Mouse (Mus musculus) retina, postnatal 7 days (tissue): ENCODE results near the gene 1700037H04Rik.
A peak's percentile ranks its signal among the peaks of the same experiment; 100 is the strongest.

Experiments
- DNase-seq: peaks from one replicate; pipeline ENCODE4 v3.0.0-alpha.2; 2012; ENCODE audit warnings: low read depth, low spot score

Gene 1700037H04Rik

GRCm38 (mm10) chr2:131179246-131179886 lies 19.5 kb upstream of the 1700037H04Rik start:
- no peak for DNase-seq

DNA sequence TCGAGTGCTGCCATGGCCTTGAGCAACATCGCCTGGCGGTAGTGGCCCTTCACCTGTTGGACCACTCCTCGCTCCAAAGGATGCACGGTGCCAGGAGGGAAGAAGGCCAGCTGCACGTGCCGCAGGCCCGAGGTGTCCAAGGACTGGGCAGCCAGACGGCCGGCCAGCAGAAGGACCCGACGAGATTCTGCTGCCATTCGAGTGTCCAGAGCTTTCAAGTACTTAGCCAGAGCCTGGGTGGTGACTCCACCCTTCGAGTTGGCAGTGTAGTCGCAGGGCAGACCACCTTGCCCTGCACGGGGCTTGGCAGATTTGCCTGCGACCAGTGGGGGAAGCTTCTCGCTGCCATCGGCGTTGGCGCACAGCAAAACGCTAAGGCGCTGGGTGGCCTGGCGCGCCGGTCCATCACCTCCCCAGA lies 19.0 kb upstream of the 1700037H04Rik start:
- no peak for DNase-seq

DNA sequence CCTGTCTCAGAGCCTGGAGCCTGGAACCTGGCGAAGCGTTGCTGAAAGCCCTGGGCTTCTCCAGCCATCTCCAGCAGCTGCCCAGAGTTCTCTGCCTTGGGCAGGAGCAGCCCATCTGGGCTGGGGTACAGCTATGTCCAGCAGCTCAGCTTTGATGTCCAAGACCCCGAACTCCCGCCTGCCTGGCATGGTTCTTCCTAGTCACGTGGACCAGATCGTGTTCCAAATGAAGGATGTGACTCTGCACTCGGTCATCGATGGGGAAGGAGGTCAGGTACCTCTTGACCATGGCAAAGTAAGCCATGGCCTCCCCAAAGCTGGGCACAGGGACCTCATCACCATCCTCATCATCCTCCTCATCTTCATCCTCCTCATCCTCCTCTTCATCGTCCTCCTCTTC lies 18.1 kb upstream of the 1700037H04Rik start:
- DNase-seq: no peak

DNA sequence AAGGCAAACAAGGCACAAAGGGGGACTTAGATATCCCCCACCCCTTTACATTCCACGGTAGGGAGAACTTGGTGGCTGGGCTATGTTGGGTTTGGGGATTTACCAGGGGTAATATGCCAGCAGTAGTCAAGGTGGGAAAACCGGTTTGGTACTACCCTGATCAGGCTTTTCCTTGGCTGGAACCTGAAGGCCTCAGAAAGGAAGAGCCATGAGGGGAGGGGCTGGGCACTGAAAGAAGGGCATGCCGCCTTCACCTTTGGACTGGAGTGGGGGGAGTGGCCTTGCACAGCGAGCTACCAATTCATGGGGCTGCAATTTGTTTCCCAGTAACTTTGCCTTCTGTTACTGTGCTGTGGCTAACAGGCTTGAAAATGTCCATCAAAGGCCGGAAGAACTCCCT lies 16.6 kb upstream of the 1700037H04Rik start:
- no peak for DNase-seq

DNA sequence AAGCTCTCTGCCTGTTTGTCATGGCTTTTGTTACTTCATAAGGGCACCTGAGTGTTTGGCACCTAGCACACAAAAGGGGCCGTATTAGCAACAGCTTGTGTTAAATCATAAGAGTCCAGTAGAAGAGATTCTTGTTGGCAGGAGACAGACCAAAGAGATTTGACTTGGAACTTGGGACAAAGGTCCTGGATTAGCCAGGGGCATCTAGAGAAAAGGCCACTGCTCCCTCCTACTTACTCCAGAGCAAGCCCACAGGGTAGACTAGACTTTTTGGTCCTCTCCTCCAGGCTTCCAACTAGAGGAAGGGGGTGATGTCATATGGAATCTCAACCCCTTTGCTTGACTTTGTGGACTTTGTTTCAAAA lies 16.0 kb upstream of the 1700037H04Rik start:
- no peak for DNase-seq

DNA sequence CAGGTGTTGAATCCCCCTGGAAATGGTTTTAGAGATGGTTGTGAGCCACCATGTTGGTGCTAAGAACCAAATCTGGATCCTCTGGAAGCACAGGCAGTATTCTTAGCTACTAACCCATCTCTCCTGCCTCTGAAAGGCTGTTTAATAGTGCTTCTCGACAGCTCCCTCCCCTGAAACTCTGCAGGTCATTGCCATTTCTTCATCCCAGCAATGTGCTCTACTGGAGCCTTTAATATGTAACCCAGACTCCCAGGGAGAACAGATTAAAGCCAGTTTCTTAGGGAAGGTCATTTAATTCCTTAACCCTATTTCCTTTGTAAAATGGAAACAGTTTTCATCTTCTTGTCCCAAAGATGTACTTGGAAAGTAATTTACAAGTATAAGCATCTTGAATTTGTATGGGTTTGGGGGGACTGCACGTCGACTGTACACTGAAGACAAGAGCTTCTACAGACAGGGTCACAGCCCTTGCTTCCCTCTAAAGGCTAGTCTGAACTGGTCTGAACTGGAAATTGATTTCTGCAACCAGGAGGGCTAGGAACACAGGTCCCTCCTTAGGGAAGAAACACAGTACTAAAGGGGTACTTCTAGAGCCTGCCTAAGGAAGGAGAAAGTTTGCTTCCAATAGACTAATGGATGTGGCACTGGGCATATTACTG lies 15.5 kb upstream of the 1700037H04Rik start:
- DNase-seq: no peak

DNA sequence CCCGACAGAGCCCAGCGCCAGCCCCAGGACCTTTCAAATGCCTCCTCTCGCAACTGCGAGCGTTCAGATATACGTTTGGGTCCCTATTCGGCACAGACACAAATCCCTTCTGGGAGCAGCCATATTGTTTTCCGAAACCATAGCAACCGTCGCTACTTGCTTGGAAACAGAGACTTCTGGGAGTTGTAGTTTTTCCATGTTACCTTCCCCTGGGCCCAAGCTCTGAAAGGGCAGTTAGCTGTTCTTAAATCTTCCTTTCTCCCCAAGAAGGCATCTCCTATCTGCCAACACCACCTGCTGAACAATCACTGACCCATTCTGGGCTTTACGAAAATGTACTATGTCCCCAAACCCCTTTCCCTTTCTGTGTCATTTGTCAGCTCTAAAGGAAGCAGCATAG lies 14.8 kb upstream of the 1700037H04Rik start:
- DNase-seq: peak; percentile 75

DNA sequence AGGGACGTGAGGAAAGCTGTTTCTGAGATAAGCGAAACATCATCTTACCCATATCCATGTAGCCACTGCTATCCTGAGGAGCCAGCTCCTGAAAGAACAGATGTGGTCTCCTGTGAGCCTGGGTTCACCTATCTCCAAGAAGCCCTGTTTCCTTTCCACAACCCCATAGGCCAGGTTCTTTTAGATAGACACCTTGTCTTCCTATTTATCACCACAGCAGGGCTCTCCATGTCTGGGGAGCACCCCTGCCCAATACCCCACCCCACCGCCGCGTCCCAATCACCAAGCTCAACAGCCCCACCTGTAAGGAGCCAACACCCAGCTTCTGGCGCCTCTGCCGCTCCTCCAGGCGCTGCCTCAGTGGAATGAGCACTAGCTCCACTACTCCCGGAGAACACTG lies 12.4 kb upstream of the 1700037H04Rik start:
- DNase-seq: no peak

DNA sequence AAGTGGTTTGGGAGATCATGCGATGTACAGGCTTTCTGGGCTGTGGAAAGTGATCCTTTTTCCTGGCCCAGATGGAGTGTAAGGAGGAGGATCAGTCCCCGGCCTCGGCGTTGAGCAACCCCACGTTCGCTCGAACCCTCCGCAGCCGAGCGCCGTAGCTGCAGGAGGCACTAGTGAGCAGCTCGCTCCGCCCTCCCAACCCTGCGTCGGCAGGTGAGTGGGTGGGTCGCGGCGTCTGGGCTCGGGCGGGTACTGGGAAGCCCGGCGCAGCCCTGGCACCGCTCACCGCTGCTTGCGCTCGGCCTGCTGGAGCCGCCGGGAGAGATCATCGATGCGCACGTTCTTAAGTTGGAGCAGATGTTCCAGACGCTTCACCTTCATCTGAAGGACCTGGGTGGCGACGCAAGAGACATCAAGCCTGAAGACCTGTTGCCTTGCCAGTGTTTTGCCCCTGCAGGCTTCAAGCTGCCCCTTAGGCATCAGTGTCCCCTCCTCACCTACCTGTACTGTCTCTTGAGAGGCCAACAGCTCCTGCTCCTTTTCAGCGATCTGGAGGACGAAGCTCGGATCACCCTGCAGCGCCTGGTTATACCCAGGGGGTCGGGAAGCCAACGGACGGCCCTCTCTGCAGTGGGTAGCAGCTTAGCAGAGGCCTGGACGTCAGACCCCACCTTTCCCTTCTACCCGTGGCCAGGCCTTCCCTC lies 11.7 kb upstream of the 1700037H04Rik start:
- DNase-seq: no peak

- no peak for DNase-seq
Measured at GRCm38 (mm10) chr2:131170936-131171335, 11.1 kb upstream of the 1700037H04Rik start.

GRCm38 (mm10) chr2:131168914-131169313 lies 9.0 kb upstream of the 1700037H04Rik start:
- DNase-seq: no peak

- no peak for DNase-seq
Measured at GRCm38 (mm10) chr2:131167984-131168383, 8.1 kb upstream of the 1700037H04Rik start.

GRCm38 (mm10) chr2:131166172-131166571 lies 6.3 kb upstream of the 1700037H04Rik start:
- no peak for DNase-seq

- no peak for DNase-seq
Measured at GRCm38 (mm10) chr2:131163924-131164323, 4.0 kb upstream of the 1700037H04Rik start.

DNA sequence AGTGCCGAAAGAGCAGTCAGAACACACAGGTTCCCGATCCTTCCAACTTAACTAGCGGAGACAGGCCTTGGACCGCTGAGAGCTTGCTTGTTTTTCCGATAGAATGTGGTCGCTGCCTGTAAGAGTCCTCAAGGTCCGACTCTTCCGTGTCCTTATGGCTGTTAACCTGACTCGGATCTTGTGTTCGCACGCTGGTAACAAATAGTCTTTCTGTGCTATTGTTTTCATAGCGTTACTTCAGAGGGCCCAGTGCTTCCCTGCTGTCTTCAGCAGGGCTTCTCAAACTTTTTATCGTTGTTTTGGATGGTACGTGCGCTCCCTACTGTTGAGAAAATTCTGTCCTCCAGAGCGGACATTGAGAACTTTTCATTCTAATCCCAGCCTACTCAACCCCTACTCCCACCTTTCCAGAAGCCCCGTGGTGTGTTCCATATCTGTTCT lies 810 bp upstream of the 1700037H04Rik start:
- no peak for DNase-seq

DNA sequence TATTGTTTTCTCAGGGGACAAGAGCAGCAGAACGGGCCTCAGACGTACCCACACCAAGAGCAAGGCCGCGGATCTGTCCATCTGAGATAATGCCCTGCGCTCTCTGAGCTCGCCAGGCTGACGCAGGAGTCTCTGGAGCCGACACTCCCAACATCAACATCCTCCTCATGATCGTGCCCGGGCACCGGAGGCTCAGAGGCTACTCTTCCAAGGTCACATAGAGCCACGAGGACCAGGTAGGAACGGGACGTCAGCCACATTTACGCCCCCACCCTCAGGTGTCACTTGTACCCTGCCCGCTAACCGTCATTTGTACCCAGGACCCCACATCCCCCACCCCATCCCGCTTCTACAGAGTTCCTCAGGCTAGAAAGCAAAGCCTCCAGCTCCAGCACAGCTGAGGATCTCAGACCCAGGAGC lies 380 bp downstream of the 1700037H04Rik start:
- no peak for DNase-seq

DNA sequence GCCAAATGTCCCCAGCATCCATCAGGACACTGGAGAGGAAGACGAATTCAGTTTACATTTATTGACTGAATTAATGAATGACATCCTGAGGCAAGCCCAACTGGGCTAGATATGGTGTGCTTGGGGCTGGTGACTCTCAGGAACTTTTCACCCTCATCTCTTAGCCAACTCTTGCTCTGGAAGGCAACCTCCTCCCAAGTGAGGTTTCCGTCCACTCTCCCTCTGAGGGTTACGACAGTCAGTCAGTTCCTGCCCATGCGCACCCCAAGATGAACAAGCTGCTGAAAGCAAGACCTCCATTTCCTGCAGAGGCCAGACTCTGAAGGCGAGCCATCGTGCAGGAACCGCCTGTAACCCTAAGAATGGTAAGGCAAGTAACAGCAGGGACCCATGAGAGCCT lies 2.9 kb downstream of the 1700037H04Rik start:
- DNase-seq: no peak

DNA sequence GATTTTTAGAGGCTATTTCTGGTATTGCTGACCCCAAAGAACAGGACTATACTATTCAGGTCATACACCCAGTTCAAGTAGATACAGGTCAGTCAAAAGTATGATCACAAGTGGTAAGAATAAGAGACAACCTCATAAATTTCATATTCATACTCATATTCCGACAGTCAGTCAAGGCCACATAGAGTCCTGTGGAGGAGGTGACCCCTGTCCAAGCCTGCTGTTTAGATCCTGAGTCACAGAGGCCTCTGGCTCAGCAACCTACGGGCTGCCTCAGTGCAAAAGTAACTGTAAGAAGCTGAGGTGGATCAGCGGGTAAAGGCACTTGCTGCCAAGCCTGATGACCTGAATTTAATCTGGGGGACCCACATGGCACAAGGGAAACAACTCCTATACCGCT lies 5.8 kb downstream of the 1700037H04Rik start:
- DNase-seq: no peak

DNA sequence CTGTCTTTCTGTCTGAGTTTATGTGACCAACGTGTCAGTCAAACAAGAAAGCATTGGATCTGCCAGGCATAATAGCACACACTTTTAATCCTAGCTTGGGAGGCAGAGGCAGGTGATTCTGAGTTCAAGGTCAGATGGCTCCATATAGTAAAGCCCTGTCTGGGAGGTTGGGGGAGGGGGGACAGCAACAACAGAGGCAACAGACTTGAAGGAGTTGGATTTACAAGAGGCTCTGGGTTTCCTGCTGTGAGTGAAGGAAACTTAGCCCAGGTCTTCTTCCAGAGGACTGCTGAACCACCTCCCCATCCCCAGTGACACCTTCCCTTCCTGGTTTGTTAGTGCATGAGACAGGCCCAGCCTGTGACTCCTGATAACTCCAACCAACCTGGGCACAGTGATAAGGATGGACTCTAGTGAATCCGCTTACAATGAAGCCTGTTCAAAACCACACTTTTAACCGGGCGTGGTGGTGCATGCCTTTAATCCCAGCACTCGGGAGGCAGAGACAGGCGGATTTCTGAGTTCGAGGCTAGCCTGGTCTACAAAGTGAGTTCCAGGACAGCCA lies 7.6 kb downstream of the 1700037H04Rik start:
- no peak for DNase-seq

DNA sequence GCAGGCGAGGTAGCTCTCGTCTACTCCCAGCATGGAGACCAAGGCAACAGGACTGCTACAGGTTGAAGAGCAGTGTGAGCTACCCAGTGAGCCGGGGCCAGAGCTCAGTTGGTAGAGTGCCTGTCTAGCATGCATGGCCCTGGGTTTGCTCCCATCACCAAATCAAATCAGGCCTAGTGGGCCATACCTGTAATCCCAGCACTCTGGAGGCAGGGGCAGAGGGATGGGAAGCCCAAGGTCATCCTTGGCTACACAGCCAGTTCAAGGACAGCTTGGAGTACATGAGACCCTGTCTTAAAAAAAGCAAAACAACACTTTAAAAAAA lies 10.7 kb downstream of the 1700037H04Rik start:
- no peak for DNase-seq

DNA sequence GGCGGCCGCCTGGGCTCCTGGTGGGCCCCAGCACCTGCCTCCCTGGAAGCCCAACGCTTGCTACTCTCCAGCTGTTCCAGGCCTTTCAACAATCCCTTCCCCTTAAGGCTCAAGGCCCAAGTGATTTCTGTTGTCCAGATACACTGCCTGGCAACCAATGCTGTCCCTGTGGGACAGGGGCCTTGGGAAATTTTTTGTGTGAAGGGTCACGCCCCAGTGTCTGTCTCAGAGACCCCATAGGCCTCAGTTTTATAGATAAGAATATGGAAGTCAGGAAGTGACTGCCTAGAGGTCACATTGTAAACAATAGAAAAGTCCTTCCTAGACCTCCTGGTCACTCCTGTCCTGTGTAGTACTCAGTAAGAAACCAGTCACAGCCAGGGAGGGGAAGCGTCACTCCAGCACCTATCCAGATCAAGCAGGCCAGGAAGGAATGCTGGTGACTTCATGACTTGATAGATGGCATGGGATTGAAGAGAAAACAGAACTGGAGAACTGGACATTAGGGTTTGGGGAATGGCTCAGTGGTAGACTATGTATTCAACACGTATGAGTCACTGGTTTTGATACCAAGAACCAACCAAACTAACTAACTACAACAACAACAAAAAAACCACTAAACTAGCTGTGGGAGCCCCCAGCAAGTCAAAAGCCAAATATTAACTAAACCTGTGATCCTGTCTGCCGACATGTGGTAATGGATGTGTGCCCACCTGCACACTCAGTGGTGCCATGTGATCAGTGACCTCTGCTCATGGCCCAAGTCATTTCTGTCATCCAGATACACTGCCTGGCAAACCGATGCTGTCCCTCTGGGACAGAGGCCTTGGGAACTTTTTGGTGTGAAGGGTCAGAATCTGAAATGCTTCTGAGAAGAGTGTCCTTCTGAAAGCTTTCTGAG lies 11.3 kb downstream of the 1700037H04Rik start:
- no peak for DNase-seq

- no peak for DNase-seq
Measured at GRCm38 (mm10) chr2:131147043-131147365, 12.9 kb downstream of the 1700037H04Rik start.
